Mouse (Mus musculus): ENCODE data around the gene Smc4. TPM values are rescaled to one million over a fixed set of nuclear protein-coding genes. Genes with fewer than 3 reads are reported as not detected.

Gene Smc4
- total RNA-seq (2023), result 360 TPM

GRCm38 (mm10) chr3:69004437-69005337, at the start of gene Smc4, which contains the start of gene Ift80:
Smc4 (plus strand) TSS chr3:69004738.
Ift80 (minus strand) TSS chr3:69004570.

GRCm38 (mm10) chr3:69044645-69045399, 40.3 kb downstream of the Smc4 start, which contains the start of gene Trim59:
Trim59 (minus strand) TSS chr3:69044755.

Other genes starting within 250 kb of the Smc4 start
- 1.3 TPM for gene 1110032F04Rik, start 135.2 kb upstream of the Smc4 start, total RNA-seq (2023)
- gene Ift80, start 168 bp upstream of the Smc4 start, total RNA-seq (2023), result 88.8 TPM
- 67.6 TPM for gene Trim59, start 40.0 kb downstream of the Smc4 start, total RNA-seq (2023)
- gene Kpna4, start 122.4 kb downstream of the Smc4 start, total RNA-seq (2023), result 138 TPM
- gene Arl14, start 217.7 kb downstream of the Smc4 start, total RNA-seq (2023), result not detected